Mouse (Mus musculus): ENCODE results near the gene Spock3. TPM values are rescaled to one million over a fixed set of nuclear protein-coding genes. Genes with fewer than 3 reads are reported as not detected.

Gene Spock3
- polyA plus RNA-seq, 1 experiment, result not detected

DNA sequence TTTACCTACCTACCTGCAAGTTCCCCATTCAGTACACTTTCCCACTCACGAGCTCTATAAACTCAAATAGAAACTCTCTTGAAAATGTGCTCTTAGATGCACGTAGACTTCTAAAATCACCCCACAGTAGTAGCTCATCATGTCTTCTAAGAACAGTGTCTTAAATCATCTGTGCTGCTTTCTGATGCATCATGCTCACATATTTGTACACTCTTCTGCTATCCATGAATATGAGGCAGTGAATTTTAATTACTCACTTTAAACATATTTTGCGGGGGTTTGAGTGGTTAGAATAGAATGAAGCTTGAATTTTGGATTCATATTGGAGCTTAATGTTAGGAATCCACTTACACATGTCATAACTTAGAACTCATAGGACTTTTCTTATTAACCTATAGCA, 138.2 kb downstream of the Spock3 start:
- Histone ChIP-seq H3K36me3 (ENCODE audit: control insufficient read depth, insufficient read depth) (no peaks in the 10 kb centered on the region), H3K79me2 (ENCODE audit: control insufficient read depth, insufficient read depth) (no peaks in the 10 kb centered on the region), H3K4me3 (no peak overlapping the region), H3ac (ENCODE audit: control insufficient read depth, insufficient read length) (no peak overlapping the region), H3K27me3 (ENCODE audit: control insufficient read depth, insufficient read depth, insufficient read length) (no peaks in the 10 kb centered on the region), H3K4me2 (ENCODE audit: low read depth) (no peak overlapping the region)
- TF ChIP-seq MYOD1 (IDR thresholded peaks at IDR 0.05; ENCODE audit: control insufficient read depth in 1 of 3, insufficient read length in 2 of 3, low read depth in 2 of 3), result no peak
- TF ChIP-seq POLR2AphosphoS2 (IDR thresholded peaks at IDR 0.05; ENCODE audit: insufficient read length, low read depth), result no peak
- TF ChIP-seq TCF12 (IDR thresholded peaks at IDR 0.05; ENCODE audit: insufficient read depth, poor library complexity, severe bottlenecking), result no peak
- no peak for TF ChIP-seq MAX (IDR thresholded peaks at IDR 0.05; ENCODE audit: low read depth)
- no peak for TF ChIP-seq TCF3 (IDR thresholded peaks at IDR 0.05; ENCODE audit: insufficient read length, low read depth)
- TF ChIP-seq REST (IDR thresholded peaks at IDR 0.05; ENCODE audit: insufficient read depth, insufficient read length), result no peak
- TF ChIP-seq USF1 (IDR thresholded peaks at IDR 0.05; ENCODE audit: low read depth), result no peak
- TF ChIP-seq SRF (IDR thresholded peaks at IDR 0.05; ENCODE audit: control insufficient read depth, insufficient read length, low read depth), result no peak
- TF ChIP-seq MYOG (IDR thresholded peaks at IDR 0.05; ENCODE audit: control insufficient read depth in 1 of 3, insufficient read depth in 1 of 3, insufficient read length in 2 of 3, low read depth in 2 of 3), result no peak
- no peak for TF ChIP-seq POLR2A (IDR thresholded peaks at IDR 0.05; ENCODE audit: insufficient read length, low read depth)
- TF ChIP-seq CEBPB (IDR thresholded peaks at IDR 0.05; ENCODE audit: insufficient read depth, poor library complexity, severe bottlenecking), result no peak
- TF ChIP-seq E2F4 (IDR thresholded peaks at IDR 0.05; ENCODE audit: insufficient read depth), result no peak

- H3K4me3 ChIP-seq, result no peak overlapping the region
- H3K36me3 ChIP-seq (ENCODE audit: control insufficient read depth, insufficient read depth), result no peaks in the 10 kb centered on the region
- H3K4me2 ChIP-seq (ENCODE audit: low read depth), result no peak overlapping the region
- H3K27me3 ChIP-seq (ENCODE audit: control insufficient read depth, insufficient read depth, insufficient read length), result no peaks in the 10 kb centered on the region
- no peak overlapping the region for H3ac ChIP-seq (ENCODE audit: control insufficient read depth, insufficient read length)
- TF ChIP-seq TCF3 (IDR thresholded peaks at IDR 0.05; ENCODE audit: insufficient read length, low read depth), result no peak
- TF ChIP-seq USF1 (IDR thresholded peaks at IDR 0.05; ENCODE audit: low read depth), result no peak
- TF ChIP-seq TCF12 (IDR thresholded peaks at IDR 0.05; ENCODE audit: insufficient read depth, poor library complexity, severe bottlenecking), result no peak
- no peaks in the 10 kb centered on the region for H3K79me2 ChIP-seq (ENCODE audit: control insufficient read depth, insufficient read depth)
Measured at GRCm38 (mm10) chr8:63098200-63098599, 147.4 kb downstream of the Spock3 start.

DNA sequence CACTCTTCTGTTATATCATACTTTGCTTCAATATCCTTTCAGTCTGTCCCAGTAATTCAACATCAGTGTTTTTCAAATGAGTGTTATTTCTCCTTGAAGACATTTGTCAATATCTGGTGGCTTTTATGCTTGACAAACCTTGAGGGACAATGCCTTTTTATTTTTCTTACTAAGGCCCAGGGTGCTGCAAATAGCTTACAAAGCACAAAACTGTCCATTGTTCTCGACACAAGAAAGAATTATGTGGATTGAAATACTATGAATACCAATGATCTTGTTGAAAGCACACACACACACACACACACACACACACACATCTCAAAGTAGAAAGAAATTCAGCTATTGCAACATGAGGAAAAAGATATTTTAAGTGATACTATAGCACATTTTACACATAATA, 159.0 kb downstream of the Spock3 start:
- no peak overlapping the region for H3K4me3 ChIP-seq
- no peaks in the 10 kb centered on the region for H3K36me3 ChIP-seq (ENCODE audit: control insufficient read depth, insufficient read depth)
- H3K27me3 ChIP-seq (ENCODE audit: control insufficient read depth, insufficient read depth, insufficient read length), result no peaks in the 10 kb centered on the region
- H3K79me2 ChIP-seq (ENCODE audit: control insufficient read depth, insufficient read depth), result no peaks in the 10 kb centered on the region
- H3K4me2 ChIP-seq (ENCODE audit: low read depth), result no peak overlapping the region
- TF ChIP-seq SRF (IDR thresholded peaks at IDR 0.05; ENCODE audit: control insufficient read depth, insufficient read length, low read depth) (no peak), MAX (IDR thresholded peaks at IDR 0.05; ENCODE audit: low read depth) (no peak), CEBPB (IDR thresholded peaks at IDR 0.05; ENCODE audit: insufficient read depth, poor library complexity, severe bottlenecking) (no peak), USF1 (IDR thresholded peaks at IDR 0.05; ENCODE audit: low read depth) (no peak), TCF12 (IDR thresholded peaks at IDR 0.05; ENCODE audit: insufficient read depth, poor library complexity, severe bottlenecking) (no peak), E2F4 (IDR thresholded peaks at IDR 0.05; ENCODE audit: insufficient read depth) (no peak), REST (IDR thresholded peaks at IDR 0.05; ENCODE audit: insufficient read depth, insufficient read length) (no peak), MYOD1 (IDR thresholded peaks at IDR 0.05; ENCODE audit: control insufficient read depth in 1 of 3, insufficient read length in 2 of 3, low read depth in 2 of 3) (no peak)
- H3ac ChIP-seq (ENCODE audit: control insufficient read depth, insufficient read length), result no peak overlapping the region

- Histone ChIP-seq H3K79me2 (ENCODE audit: control insufficient read depth, insufficient read depth) (no peaks in the 10 kb centered on the region), H3K4me2 (ENCODE audit: low read depth) (no peak overlapping the region), H3K4me3 (no peak overlapping the region), H3K36me3 (ENCODE audit: control insufficient read depth, insufficient read depth) (no peaks in the 10 kb centered on the region), H3ac (ENCODE audit: control insufficient read depth, insufficient read length) (no peak overlapping the region), H3K27me3 (ENCODE audit: control insufficient read depth, insufficient read depth, insufficient read length) (no peaks in the 10 kb centered on the region)
- TF ChIP-seq MAX (IDR thresholded peaks at IDR 0.05; ENCODE audit: low read depth) (no peak), USF1 (IDR thresholded peaks at IDR 0.05; ENCODE audit: low read depth) (no peak), TCF12 (IDR thresholded peaks at IDR 0.05; ENCODE audit: insufficient read depth, poor library complexity, severe bottlenecking) (no peak), TCF3 (IDR thresholded peaks at IDR 0.05; ENCODE audit: insufficient read length, low read depth) (no peak), POLR2AphosphoS2 (IDR thresholded peaks at IDR 0.05; ENCODE audit: insufficient read length, low read depth) (no peak), REST (IDR thresholded peaks at IDR 0.05; ENCODE audit: insufficient read depth, insufficient read length) (no peak), CEBPB (IDR thresholded peaks at IDR 0.05; ENCODE audit: insufficient read depth, poor library complexity, severe bottlenecking) (no peak), POLR2A (IDR thresholded peaks at IDR 0.05; ENCODE audit: insufficient read length, low read depth) (no peak), MYOD1 (IDR thresholded peaks at IDR 0.05; ENCODE audit: control insufficient read depth in 1 of 3, insufficient read length in 2 of 3, low read depth in 2 of 3) (no peak), MYOG (IDR thresholded peaks at IDR 0.05; ENCODE audit: control insufficient read depth in 1 of 3, insufficient read depth in 1 of 3, insufficient read length in 2 of 3, low read depth in 2 of 3) (no peak), E2F4 (IDR thresholded peaks at IDR 0.05; ENCODE audit: insufficient read depth) (no peak), SRF (IDR thresholded peaks at IDR 0.05; ENCODE audit: control insufficient read depth, insufficient read length, low read depth) (no peak)
Measured at GRCm38 (mm10) chr8:63112919-63113318, 162.1 kb downstream of the Spock3 start.

GRCm38 (mm10) chr8:63120508-63120907, 169.7 kb downstream of the Spock3 start:
- H3K4me3 ChIP-seq, result no peak overlapping the region
- H3ac ChIP-seq (ENCODE audit: control insufficient read depth, insufficient read length), result no peak overlapping the region
- no peak overlapping the region for H3K4me2 ChIP-seq (ENCODE audit: low read depth)
- H3K79me2 ChIP-seq (ENCODE audit: control insufficient read depth, insufficient read depth), result no peaks in the 10 kb centered on the region
- no peaks in the 10 kb centered on the region for H3K27me3 ChIP-seq (ENCODE audit: control insufficient read depth, insufficient read depth, insufficient read length)
- no peaks in the 10 kb centered on the region for H3K36me3 ChIP-seq (ENCODE audit: control insufficient read depth, insufficient read depth)
- TF ChIP-seq USF1 (IDR thresholded peaks at IDR 0.05; ENCODE audit: low read depth) (no peak), TCF3 (IDR thresholded peaks at IDR 0.05; ENCODE audit: insufficient read length, low read depth) (no peak), E2F4 (IDR thresholded peaks at IDR 0.05; ENCODE audit: insufficient read depth) (no peak), CEBPB (IDR thresholded peaks at IDR 0.05; ENCODE audit: insufficient read depth, poor library complexity, severe bottlenecking) (no peak), POLR2A (IDR thresholded peaks at IDR 0.05; ENCODE audit: insufficient read length, low read depth) (no peak), TCF12 (IDR thresholded peaks at IDR 0.05; ENCODE audit: insufficient read depth, poor library complexity, severe bottlenecking) (no peak), POLR2AphosphoS2 (IDR thresholded peaks at IDR 0.05; ENCODE audit: insufficient read length, low read depth) (no peak), MAX (IDR thresholded peaks at IDR 0.05; ENCODE audit: low read depth) (no peak), SRF (IDR thresholded peaks at IDR 0.05; ENCODE audit: control insufficient read depth, insufficient read length, low read depth) (no peak), MYOG (IDR thresholded peaks at IDR 0.05; ENCODE audit: control insufficient read depth in 1 of 3, insufficient read depth in 1 of 3, insufficient read length in 2 of 3, low read depth in 2 of 3) (no peak), REST (IDR thresholded peaks at IDR 0.05; ENCODE audit: insufficient read depth, insufficient read length) (no peak), MYOD1 (IDR thresholded peaks at IDR 0.05; ENCODE audit: control insufficient read depth in 1 of 3, insufficient read length in 2 of 3, low read depth in 2 of 3) (no peak)
